Mouse (Mus musculus) adrenal gland, postnatal 36 days (tissue): ENCODE data around the gene Daw1. TPM values are rescaled to one million over a fixed set of nuclear protein-coding genes. Genes with fewer than 3 reads are reported as not detected.
A peak's percentile ranks its signal among the peaks of the same experiment; 100 is the strongest.

ENCODE experiments used
- DNase-seq, 2 experiments: peaks; one replicate each; pipeline ENCODE4 v3.0.0; 2021; ENCODE audit warnings: mixed read lengths in 1 of 2
- total RNA-seq, 2 experiments: library from RNA; stranded (reverse); gene quantifications; 2 replicates each; pipeline ENCODE4 v1.2.3; 2021

The Daw1 gene
- total RNA-seq, 2 experiments from 2014 or later = not detected

DNA sequence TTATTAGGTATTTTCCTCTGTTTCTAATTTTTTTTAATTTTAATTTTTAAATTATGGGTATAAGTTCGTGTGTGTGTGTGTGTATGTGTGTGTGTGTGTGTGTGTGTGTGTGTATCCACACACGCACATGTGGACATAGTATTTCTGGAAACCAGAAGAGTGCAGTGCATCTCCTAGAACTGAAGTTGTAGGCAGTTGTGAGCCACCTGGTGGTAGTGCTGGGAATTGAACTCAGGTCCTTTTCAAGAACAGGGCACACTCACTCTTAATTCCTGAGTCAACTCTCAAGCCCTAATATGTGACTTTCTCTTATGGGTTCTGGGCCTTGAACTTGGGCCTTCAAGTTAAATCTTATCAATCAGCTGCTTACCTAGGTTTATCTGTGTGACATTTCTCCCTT, 27.6 kb downstream of the Daw1 start:
- peak; percentile 63 to 70 for DNase-seq

DNA sequence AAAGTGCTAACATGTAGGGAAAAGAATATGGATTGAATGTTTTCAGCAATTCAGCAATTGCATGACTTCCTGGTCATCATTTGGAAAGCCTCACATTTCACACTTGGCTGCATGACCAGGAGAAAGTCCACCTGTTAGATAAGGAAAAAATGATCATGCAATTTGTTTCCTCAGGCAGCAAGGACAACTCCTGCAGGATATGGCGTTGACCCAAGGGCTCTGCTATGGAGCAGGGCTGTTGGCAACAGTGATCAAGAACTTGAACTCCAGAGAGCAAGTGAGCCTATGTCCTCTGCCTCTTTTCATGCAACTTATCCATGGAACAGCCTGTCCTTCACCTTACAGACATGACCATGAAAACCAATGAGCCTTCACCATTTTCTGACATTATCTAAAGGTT, 50.4 kb downstream of the Daw1 start:
- no peak for DNase-seq

DNA sequence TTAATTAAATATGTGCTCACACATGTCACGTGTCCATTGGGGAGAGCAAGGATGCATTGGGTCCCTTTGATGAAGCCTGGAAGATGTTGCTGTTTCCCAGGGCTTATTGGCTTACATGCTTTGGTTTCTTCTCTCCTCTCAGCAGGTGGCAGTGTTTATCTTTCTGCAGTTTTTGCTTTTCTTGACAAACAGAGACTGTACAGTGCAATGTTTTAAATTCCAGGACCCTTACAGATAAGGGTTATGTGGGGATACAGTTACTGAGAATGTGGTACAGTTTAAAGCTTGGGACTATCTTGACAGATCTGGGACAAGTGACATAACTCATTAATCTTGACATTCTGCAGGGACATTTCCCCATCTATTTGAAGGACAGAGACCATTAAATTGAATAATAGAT, 58.7 kb downstream of the Daw1 start:
- DNase-seq = peak in 1 of 2 experiments; percentile 5

DNA sequence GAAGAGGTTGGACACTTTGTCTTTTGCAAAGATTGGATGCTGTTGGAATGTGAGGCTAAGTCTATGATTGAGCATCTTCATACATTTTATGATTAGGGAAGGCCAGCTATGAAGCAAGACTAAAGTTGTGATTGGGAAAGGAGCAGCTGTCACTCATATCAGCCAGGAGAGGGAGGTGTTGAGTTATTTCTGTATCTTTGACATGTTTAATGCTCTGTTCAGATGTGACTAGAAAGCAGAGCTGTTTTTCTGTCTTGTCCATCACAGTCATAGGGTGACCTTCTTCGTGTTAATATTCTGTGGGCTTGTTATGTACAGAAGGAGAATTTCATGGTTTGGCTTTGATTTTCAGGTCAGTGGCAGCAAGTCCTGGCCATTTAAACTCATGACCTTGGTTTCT, 63.5 kb downstream of the Daw1 start:
- no peak for DNase-seq

DNA sequence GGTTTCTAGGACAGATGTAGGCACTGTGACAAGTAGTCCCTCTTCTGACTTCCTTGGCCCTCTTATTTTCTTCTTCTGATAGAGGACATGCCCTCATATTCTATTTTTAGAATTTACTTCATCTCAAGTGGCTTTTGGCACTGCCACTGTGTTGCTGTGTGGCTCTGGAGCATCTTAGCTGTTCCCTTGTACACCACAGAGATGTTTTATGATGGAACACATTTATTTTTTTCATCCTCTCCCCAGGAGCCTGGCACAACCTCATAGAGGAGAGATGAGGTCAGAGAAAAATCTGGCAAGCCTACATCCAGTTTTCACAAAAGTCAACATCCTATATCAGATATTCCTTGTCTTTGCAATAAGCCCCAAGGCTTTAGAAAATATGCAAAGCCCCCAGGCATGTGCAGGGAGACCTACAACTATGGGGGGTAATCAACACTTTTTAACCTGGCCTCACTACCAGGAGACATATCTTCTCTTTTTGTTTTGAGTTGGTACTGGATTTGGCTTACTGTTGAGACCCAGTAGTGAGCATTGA, 64.9 kb downstream of the Daw1 start:
- DNase-seq = no peak

DNA sequence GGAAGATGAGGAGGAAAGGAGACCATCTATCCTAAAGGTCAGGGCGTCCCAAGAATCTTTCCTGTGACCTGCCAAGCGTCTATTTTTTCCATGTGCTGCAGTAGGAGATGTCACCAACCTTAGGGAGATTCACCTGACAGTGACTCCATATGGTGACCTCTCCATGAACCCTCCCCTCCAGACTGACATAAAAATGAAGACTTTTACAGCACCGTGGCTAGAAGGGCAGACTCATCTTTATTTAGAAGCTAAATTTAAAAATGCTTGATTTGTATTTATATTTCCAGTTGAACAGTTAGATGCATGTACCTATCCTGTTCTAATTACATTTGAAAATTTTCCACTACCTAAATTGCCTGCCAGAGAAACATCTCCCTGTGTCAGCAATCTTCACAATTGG, 68.4 kb downstream of the Daw1 start:
- no peak for DNase-seq

- DNase-seq = no peak
Measured at GRCm38 (mm10) chr1:83248235-83248746, 88.7 kb downstream of the Daw1 start.

- no peak for DNase-seq
Measured at GRCm38 (mm10) chr1:83251746-83252145, 92.2 kb downstream of the Daw1 start.

Other genes with a start within 250 kb of the Daw1 start
- under 1 TPM in 1 of 2 experiments, not detected in 1; 0.36 TPM for gene A030005L19Rik, start 246.4 kb upstream of the Daw1 start, total RNA-seq
- gene A030014E15Rik, start 234.8 kb upstream of the Daw1 start, total RNA-seq = not detected
- not detected for gene Gm6217, start 228.4 kb upstream of the Daw1 start, total RNA-seq
- gene A030003K21Rik, start 216.4 kb upstream of the Daw1 start, total RNA-seq = not detected
- not detected for gene Gm7544, start 203.7 kb upstream of the Daw1 start, total RNA-seq
- not detected for gene Gm47955, start 199.5 kb upstream of the Daw1 start, total RNA-seq
- gene Gm47959, start 159.2 kb upstream of the Daw1 start, total RNA-seq = not detected
- under 1 TPM in 1 of 2 experiments, not detected in 1; 0.33 TPM for gene Slc19a3, start 121.3 kb upstream of the Daw1 start, total RNA-seq
- not detected for gene Krtap28-10, start 117.3 kb upstream of the Daw1 start, total RNA-seq
- gene Gm47969, start 114.8 kb upstream of the Daw1 start, total RNA-seq = not detected
- not detected for gene A030005K14Rik, start 100.4 kb upstream of the Daw1 start, total RNA-seq
- gene Krtap28-13, start 98.8 kb upstream of the Daw1 start, total RNA-seq = not detected
- gene Ccl20, start 43.0 kb upstream of the Daw1 start, total RNA-seq = not detected
- gene Sphkap, start 248.4 kb downstream of the Daw1 start, total RNA-seq = 10 to 100 TPM in 1 of 2 experiments, 1 to 10 TPM in 1; 4.4 to 10.7 TPM